In genomic region chr8:11067450-11067849, GRCm38 (mm10) we compare ENCODE assay signal across 20 mouse cellular contexts. TPM values are rescaled to one million over a fixed set of nuclear protein-coding genes. Genes with fewer than 3 reads are reported as not detected.
DNase-seq lines count a peak whose midpoint lies in the region; ATAC-seq lines count a peak whose summit lies in the region.
"Had no signal": no experiment of that assay in that cellular context is flagged by ENCODE, and none has a peak within 500 bp of the region (broad histone marks: within the 10 kb centered on the region; RNA-seq: fewer than 3 reads in every experiment).

No protein-coding gene starts in this region.

- 0 out of 2 replicates have a peak overlapping the region, but pooled peaks have one; percentile 12 for H3K9ac ChIP-seq in heart, embryonic 11.5 days (ENCODE audit: low read depth, low read length)
- H3K9ac ChIP-seq: embryonic facial prominence, embryonic 12.5 days; forebrain, embryonic 13.5 days; forebrain, embryonic 15.5 days; forebrain, postnatal 0 days had no signal

- no peak overlapping the region for H3K27ac ChIP-seq in heart, embryonic 11.5 days (ENCODE audit: low read depth, low read length)
- H3K27ac ChIP-seq: embryonic facial prominence, embryonic 10.5 days; embryonic facial prominence, embryonic 12.5 days; forebrain, embryonic 13.5 days; forebrain, embryonic 15.5 days had no signal

- no peaks in the 10 kb centered on the region for H3K9me3 ChIP-seq in heart, embryonic 11.5 days (replicated peaks; ENCODE audit: control insufficient read depth, low read length)
- H3K9me3 ChIP-seq: embryonic facial prominence, embryonic 10.5 days; embryonic facial prominence, embryonic 12.5 days; forebrain, embryonic 13.5 days; forebrain, embryonic 15.5 days had no signal

- intact Hi-C loops in heart, postnatal 36 days (cut with DNase I) = no loop called here

- H3K4me2 ChIP-seq in heart, embryonic 11.5 days = no peak overlapping the region
- H3K4me2 ChIP-seq: embryonic facial prominence, embryonic 12.5 days; forebrain, embryonic 13.5 days; forebrain, embryonic 15.5 days had no signal

- H3K4me3 ChIP-seq in heart, embryonic 11.5 days (ENCODE audit: low read depth, low read length) = no peak overlapping the region
- H3K4me3 ChIP-seq: embryonic facial prominence, embryonic 10.5 days; embryonic facial prominence, embryonic 12.5 days; forebrain, embryonic 13.5 days; forebrain, embryonic 15.5 days had no signal

- no peak for ATAC-seq in heart, embryonic 11.5 days (replicated peaks; ENCODE audit: insufficient number of reproducible peaks, low FRiP score, low TSS enrichment)
- ATAC-seq in common myeloid progenitor, adult 5-6 weeks (replicated peaks; ENCODE audit: low read depth, poor library complexity, severe bottlenecking) = peak; percentile 13; the same call in 1 of the 2 replicates
- peak; percentile 70 for ATAC-seq in megakaryocyte, adult 5-6 weeks (ENCODE audit: poor library complexity, severe bottlenecking)
- ATAC-seq: forebrain, embryonic 13.5 days; forebrain, embryonic 15.5 days; forebrain, postnatal 0 days had no signal

- 74% methylated on average over 7 of the region's 7 CpGs for WGBS in heart, embryonic 11.5 days (ENCODE audit: insufficient replicate concordance)

- H3K27me3 ChIP-seq in heart, embryonic 11.5 days (ENCODE audit: control insufficient read depth, insufficient read depth, low read length) = no peaks in the 10 kb centered on the region
- no peaks in the 10 kb centered on the region for H3K27me3 ChIP-seq in splenic B cell, adult 2 months (ENCODE audit: control insufficient read depth, insufficient read depth, low read length, poor library complexity, severe bottlenecking)
- H3K27me3 ChIP-seq: embryonic facial prominence, embryonic 12.5 days; forebrain, embryonic 13.5 days; forebrain, embryonic 15.5 days had no signal

- H3K36me3 ChIP-seq in heart, embryonic 11.5 days (ENCODE audit: control insufficient read depth, insufficient read depth, low read length) = no peaks in the 10 kb centered on the region
- no peaks in the 10 kb centered on the region for H3K36me3 ChIP-seq in splenic B cell, adult 2 months (ENCODE audit: control insufficient read depth, insufficient read depth, low read length, poor library complexity, severe bottlenecking)
- H3K36me3 ChIP-seq: embryonic facial prominence, embryonic 10.5 days; embryonic facial prominence, embryonic 12.5 days; forebrain, embryonic 15.5 days had no signal

- DNase-seq in heart, postnatal 36 days = no peak
- peak; percentile 47 for DNase-seq in splenic B cell, adult 2 months (ENCODE audit: low read depth, low spot score)
- no peak for DNase-seq in kidney, postnatal 4 days
- no peak for DNase-seq in B cell, adult 2 months
- DNase-seq: adrenal gland, adult 2 months; adrenal gland, postnatal 10 days; adrenal gland, postnatal 36 days; cerebellum, adult 11-12 months; cerebellum, adult 8-10 months; cerebellum, adult 9-11 months; cerebellum, postnatal 14 days; cerebellum, postnatal 36 days; forebrain, postnatal 0 days had no signal

- H3K4me1 ChIP-seq in heart, embryonic 11.5 days (ENCODE audit: control insufficient read depth, insufficient read depth, low read length) = no peaks in the 10 kb centered on the region
- H3K4me1 ChIP-seq: forebrain, embryonic 13.5 days; forebrain, embryonic 15.5 days had no signal

RNA-seq across cellular contexts. Expression of gene Irs2, which starts 59.2 kb away (rescaled TPM):
- polyA plus RNA-seq in heart, embryonic 11.5 days (2014; fragmentation: Nextera tagmentation; extraction: Ambion mirVana) = 4.4 and 5.0 TPM in 2 replicates
- 10 to 100 TPM; 13.2 to 33.5 TPM for total RNA-seq in heart, postnatal 36 days (2021)
- total RNA-seq in common myeloid progenitor, adult 5-6 weeks (2017) = 3.1 and 4.0 TPM in 2 replicates
- total RNA-seq in megakaryocyte, adult 5-6 weeks (2015) = 12.3 and 12.5 TPM in 2 replicates
- total RNA-seq in megakaryocyte, adult 5-6 weeks (2017) = 7.6 and 10.9 TPM in 2 replicates
